ENCODE assay signal across 13 mouse cellular contexts in genomic region chr5:81417326-81417725, GRCm38 (mm10).
"Had no signal": no experiment of that assay in that cellular context is flagged by ENCODE, and none has a peak within 500 bp of the region (broad histone marks: within the 10 kb centered on the region; RNA-seq: fewer than 3 reads in every experiment).

No protein-coding gene starts in this region.

- DNase-seq: kidney, adult 9 months; kidney, postnatal 10 days; kidney, postnatal 4 days; liver; lung, postnatal 14 days; right cerebral cortex, postnatal 14 days; thymus, postnatal 36 days had no signal

- ATAC-seq: midbrain, embryonic 15.5 days had no signal

- H3K27me3 ChIP-seq: limb, embryonic 12.5 days; lung, embryonic 15.5 days; megakaryocyte, embryonic 14.5 days; midbrain, embryonic 15.5 days had no signal

- H3K4me2 ChIP-seq: limb, embryonic 12.5 days; lung, embryonic 15.5 days; midbrain, embryonic 15.5 days had no signal

- H3K9ac ChIP-seq: limb, embryonic 12.5 days; lung, embryonic 15.5 days; midbrain, embryonic 15.5 days had no signal

- H3K4me1 ChIP-seq: limb, embryonic 12.5 days; lung, embryonic 15.5 days; megakaryocyte, embryonic 14.5 days; midbrain, embryonic 15.5 days had no signal

- H3K27ac ChIP-seq: layer of hippocampus, adult 2 months; limb, embryonic 12.5 days; lung, embryonic 15.5 days; macrophage; midbrain, embryonic 15.5 days had no signal

- H3K9me3 ChIP-seq: limb, embryonic 12.5 days; lung, embryonic 15.5 days; megakaryocyte, embryonic 14.5 days; midbrain, embryonic 15.5 days had no signal

- H3K36me3 ChIP-seq: limb, embryonic 12.5 days; lung, embryonic 15.5 days; midbrain, embryonic 15.5 days had no signal

- H3K4me3 ChIP-seq: layer of hippocampus, adult 2 months; limb, embryonic 12.5 days; lung, embryonic 15.5 days; megakaryocyte, embryonic 14.5 days; midbrain, embryonic 15.5 days had no signal
